Mouse (Mus musculus): ENCODE results near the gene 1700067K01Rik.

1700067K01Rik gene

DNA sequence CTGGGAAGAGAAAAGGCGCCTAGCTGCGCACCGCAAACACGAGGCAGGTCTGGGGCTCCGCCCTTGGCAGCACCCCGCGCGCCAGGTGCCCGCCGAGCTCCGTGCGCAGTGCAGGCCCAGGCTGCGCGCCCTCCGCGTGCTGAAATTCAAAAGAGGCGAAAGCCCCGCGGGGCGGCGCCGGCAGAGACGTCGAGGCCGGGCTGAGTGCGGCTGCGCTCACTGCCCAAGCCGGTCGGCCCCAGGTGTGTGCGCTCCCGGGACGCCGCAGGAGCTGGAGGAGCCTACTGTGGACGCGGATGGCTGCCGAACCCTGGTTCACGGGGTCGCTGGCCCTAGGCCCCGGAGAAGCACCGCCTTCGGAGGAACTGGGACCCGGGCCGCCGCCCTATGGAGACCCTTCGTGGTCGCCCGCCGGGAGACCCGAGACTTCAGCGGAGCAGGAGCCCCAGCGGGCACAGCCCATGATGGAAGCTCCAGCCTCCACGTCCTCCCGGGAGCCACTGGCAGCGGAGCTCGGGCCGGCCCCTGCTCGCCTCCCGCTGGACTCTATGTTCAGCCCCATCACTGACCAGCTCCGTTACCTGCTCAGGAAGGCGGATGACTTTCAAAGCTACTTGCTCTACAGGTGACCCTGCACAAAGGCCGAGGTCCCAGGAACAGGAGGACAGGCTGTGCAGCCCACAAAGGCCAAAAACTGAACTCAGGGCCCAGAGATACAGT, at the start of gene 1700067K01Rik:
Gene 1700067K01Rik, plus strand, starts transcription at position 222 of the 720 bp plus-strand sequence.
- no peak for DNase-seq (ENCODE audit: low spot score in 2 of 2)

DNA sequence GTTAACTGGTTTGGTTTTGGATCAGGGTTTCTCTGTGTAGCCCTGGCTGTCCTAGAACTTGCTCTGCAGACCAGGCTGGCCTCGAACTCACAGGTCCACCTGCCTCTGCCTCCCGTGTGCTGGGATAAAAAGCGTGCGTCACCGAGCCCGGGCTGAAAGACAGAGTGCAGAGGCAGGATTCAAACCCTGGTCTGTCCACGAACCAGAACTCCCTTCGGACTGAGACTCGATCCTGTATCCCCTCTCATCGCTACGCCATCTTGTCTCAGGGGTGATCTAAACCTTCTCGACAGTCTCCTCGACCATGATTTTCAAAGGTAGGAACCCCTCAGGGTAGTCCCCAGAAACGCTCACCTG, 46.6 kb upstream of the 1700067K01Rik start:
- no peak for DNase-seq (ENCODE audit: low spot score in 2 of 2)

DNA sequence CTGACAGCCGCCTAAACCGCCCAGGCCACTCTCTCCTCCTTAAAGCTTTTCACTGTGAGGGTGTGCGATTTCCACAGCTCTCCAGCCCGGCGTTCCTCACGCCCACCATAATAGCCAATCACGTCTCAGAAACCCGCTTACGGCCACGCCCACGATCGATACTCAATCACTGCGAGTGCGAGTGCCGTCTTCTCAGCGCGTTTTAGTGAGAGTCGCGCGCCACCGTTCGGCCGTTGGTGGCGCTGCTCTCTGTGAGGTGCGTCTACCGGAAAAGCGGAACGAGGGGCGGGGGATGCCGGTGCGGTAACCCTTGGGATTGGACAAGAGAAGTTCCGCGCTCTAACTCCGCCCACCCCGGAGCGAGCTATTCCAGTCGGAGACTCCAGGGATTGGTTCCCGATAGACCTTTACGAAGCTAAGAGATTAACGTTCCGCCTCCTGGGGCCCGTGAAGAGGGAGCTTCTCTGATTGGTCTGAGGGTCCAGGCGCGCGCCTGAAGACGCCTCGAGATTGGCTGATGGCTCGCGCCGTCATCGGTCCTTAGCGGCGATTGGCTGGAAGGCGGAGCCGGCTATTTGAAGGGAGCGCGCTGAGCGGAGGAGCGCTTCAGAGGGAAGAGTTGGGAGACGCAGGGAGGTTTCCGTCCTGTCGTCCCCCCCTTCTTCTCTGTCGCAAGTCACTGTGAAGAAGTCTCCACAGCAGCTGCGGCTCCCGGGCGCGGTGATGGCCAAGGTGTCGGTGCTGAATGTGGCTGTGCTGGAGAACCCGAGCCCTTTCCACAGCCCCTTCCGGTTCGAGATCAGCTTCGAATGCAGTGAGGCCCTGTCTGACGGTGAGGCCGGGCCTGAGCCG, 46.0 kb upstream of the 1700067K01Rik start, which contains the start of the genes Gm10644 and Asf1b:
Gene Gm10644, minus strand, starts transcription at position 100 of the 852 bp plus-strand sequence.
Gene Asf1b, plus strand, starts transcription at position 402 of the 852 bp plus-strand sequence.
- peak; percentile 95 to 99 for DNase-seq (ENCODE audit: low spot score in 2 of 2)

DNA sequence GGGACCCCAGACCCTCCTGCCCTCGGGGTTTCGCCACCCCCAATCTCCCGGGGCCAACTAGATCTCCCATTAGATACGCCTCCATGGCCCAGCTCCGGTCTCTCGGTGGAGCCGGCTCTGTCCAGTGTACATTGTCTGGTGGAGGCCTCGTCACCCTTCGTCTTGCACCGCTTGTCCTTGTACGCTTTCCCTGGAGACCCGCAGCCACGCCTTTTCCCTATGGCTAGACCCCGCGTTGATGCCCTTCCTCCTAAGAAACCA, 45.4 kb upstream of the 1700067K01Rik start:
- no peak for DNase-seq (ENCODE audit: low spot score in 2 of 2)

DNA sequence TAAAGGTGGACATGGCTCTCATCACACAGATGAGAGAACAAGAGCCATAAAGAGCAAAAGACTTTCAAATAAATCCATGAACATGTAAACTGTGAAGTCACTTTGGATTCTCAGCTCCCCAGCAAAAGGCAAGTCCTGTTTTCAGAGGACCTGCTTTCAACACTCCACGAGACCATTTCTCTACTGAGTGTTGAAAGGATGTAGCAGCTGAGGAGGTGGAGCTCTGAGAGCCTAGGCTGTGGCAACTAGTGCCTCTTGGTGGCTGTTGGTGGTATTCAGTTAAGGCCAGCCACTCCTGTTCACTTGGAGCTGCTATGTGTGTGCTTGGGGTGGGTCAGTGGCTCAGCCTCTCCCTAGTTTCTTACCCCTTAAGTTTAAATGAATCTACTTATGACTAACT, 44.5 kb upstream of the 1700067K01Rik start:
- no peak for DNase-seq (ENCODE audit: low spot score in 2 of 2)

DNA sequence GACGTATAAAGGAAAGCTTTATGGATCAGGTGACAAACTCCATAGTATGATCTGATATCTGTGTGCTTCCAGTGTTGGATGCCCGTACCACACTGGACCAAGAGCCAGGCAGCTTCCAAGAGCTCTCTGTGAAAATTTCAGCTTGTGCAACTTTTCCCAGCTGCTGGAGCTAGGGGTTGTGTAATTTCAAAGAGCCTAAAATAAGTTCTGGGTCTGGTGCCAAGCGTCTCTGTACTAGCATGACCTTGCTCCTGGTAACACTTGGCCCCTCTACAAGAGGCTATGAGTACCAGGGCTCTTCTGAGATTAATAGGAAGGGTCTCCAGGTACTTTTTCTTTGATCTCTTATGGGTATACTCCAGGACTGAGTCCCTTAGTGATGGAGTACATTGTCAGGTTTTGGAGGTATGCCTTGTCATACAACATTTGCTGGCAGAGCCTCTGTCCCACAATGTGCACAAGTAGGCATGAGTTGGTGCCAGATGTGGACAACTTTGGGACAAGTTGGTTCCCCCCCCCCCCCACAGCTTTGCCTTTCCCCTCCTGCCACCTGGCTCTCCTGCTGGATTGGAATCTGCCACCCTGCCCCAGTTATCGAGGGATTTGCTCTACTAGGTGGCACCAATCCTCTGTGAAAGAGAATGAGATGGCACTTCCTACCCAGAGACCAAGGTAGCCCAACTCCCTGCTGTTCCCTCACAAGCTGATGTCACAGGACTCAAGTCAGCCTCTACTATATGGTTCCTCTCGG, 37.1 kb upstream of the 1700067K01Rik start:
- no peak for DNase-seq (ENCODE audit: low spot score in 2 of 2)

DNA sequence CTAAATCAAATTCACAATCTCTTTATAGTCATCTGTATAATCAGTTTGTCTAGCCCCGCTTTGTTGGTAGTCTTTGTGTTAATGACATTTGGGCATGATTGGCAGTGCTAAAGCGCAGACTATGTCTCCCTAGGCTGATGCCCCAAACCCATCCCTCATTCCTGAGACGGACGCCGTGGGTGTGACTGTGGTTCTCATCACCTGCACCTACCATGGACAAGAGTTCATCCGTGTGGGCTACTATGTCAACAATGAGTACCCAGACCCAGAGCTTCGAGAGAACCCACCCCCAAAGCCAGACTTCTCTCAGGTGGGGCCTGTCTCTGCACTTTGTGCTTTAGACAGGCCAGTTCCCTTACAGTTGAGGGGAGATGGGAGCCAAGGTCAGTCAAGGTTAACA, 33.6 kb upstream of the 1700067K01Rik start:
- DNase-seq (ENCODE audit: low spot score in 2 of 2) = no peak

DNA sequence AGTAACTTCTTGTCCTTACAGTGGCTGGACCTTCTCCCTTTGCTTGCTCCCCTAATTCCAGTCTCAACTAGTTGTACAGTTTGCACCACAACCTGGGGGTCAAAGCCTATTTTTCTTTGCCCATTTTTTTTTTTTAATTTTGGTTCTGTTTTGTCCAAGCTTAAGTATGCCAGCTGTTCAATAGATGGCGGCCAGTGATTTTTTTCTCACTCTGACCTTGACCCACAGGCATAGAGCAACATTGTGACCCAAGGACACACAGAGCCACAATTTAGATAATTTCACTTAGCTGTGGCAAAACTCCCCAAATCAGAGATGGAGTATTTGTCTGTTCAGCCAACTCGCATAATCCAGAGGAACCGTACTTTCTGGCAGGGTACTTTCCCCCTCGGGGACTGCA, 30.2 kb upstream of the 1700067K01Rik start:
- DNase-seq (ENCODE audit: low spot score in 2 of 2) = no peak

DNA sequence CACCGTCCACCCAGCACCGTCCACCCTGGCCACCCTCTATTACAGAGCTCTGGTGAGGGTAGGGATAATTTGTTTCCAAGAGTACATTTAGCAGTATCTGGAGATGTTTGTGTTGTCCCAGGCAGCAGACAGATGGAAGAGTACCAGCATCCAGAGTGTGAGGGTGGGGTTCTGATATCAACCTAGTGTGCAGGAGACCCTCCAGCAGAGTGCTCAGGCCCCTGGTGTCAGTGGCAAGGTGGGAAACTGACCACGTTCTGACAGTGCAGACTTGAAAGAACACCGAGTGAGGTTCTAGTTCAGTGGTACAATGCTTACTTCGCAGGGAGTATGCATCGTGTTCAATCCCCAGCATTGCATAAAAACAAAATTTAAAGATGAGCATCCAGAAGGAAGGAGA, 29.6 kb upstream of the 1700067K01Rik start:
- DNase-seq (ENCODE audit: low spot score in 2 of 2) = no peak

DNA sequence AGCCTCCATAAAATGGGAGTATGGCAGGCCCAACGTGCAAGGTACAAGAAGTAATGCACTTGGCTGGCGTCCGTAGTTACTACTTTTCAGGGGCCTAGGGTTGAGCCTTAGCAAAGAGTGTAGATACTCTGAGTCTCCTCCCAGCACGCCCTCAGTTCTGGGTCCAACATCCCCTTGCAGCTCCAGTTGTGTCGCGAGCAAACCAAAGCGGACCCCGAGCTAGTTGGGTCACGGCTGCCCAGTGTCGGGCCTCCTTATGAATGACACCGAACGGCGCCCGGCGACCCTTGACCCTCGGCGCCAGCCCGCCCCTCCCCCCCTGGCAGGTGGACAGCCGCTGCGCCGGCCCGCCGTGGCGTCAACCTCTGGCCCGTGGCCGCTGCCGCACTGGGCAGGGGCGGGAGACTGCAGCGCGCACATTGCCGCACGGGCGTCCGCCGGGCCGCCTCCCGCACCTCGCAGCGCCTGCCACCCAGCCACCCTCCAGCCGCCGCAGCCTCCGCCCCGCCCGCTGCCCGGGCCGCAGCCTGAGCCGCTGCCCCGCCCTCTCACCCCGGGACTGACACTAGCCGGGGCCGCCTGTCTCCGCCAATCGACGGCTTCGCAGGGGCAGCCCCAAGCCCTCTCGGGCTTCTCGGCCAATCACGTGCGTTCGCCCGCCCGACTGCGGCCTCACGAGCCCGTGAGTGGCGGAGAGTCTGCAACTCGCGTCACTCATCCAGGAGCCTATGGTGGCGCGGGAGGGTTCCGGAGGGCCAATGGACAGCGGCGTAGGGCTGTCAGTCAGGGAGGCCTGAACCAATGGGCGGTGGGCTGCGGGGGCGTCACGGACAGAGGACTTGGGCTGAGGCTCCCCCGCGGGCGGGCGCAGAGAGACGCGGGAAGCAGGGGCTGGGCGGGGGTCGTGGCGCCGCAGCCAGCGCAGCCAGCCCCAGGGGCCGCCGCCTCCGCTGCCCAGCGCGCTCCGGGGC, 28.9 kb upstream of the 1700067K01Rik start, which contains the start of gene Prkaca:
Gene Prkaca, plus strand, starts transcription at position 844 of the 971 bp plus-strand sequence.
- peak; percentile 99 for DNase-seq (ENCODE audit: low spot score in 2 of 2)

DNA sequence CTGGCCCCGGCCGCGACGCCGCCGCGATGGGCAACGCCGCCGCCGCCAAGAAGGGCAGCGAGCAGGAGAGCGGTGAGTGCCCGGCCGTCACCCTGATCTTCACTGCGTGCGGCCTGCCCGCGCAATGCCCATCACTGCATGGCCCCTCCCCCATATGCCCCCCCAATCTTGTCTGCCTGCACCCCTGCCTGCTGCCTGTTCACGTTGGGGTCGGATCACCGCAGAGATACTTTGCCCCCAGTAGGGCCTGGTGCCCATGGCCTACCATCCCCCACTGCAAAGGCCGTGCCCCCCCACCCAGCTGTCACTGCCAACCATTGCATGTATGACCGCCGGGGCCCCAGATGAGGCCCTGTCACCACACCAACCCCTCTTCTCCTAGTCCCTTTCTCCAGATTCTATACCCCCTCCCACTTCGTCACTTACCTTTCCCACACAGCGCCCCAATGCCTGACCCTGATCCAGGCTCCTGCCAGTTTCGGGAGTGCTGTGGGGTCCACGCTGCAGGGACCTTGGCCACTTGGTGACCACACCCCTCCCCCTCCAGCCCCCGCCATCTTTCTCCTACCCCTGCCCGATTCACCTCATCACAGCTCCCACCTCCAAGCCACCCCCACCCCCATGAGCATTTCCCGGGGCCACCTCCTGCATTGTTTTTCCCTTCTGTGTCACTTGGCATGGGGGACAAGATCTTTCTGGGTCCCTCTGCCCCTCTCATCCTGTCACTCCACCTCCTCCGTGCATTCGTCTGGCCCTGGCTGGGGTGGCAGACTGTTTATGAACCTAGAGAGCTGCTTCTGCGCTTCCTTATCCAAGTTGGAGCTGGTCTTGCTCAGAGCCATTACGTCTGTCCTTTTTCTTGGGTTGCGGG, 27.9 kb upstream of the 1700067K01Rik start:
- no peak for DNase-seq (ENCODE audit: low spot score in 2 of 2)

DNA sequence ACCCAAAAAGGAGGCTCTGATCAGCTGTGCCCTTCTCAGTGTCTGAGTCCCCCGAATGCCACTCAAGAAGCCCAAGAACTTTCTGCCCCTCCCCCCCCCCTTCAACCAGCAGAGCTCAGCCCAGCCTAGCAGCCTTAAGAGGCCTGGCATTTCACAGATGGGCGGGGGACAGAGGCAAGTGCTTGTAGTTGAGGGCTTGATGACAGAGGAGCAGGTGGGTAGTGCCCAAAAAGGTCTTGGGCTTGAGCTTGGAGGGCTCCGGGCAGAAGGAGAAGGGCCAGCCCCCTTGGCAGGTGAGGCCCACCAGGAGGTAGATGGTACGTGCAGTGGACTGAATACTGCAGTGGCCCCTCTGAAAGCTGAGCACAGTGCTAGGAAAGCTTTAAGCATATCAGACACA, 26.8 kb upstream of the 1700067K01Rik start:
- DNase-seq (ENCODE audit: low spot score in 2 of 2) = no peak

DNA sequence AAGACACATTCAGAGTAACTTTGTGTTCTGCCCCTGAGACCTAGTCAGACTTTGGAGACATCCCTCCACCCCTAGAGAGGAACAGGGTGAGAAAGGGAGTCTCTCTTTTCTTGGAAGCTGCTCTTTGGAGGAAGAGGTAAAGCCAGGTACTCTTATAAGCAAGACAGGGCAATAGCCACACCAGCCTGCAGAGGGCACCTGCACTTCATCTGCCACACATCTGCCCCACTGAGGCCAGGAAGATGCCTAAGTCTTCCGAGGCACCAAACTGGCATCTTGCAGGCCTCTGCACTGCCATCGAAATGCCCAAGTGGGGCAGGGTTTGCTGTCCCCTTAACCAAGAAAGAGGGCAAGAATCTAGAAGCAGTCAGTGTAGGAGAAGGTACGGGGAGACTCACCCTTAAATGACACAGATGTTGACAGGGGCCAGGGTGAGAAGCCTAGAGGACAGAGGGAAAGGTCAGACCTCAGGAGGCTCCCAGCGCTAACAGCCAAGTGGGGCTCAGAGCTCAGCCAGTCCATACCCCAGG, 25.1 kb upstream of the 1700067K01Rik start:
- DNase-seq (ENCODE audit: low spot score in 2 of 2) = no peak

DNA sequence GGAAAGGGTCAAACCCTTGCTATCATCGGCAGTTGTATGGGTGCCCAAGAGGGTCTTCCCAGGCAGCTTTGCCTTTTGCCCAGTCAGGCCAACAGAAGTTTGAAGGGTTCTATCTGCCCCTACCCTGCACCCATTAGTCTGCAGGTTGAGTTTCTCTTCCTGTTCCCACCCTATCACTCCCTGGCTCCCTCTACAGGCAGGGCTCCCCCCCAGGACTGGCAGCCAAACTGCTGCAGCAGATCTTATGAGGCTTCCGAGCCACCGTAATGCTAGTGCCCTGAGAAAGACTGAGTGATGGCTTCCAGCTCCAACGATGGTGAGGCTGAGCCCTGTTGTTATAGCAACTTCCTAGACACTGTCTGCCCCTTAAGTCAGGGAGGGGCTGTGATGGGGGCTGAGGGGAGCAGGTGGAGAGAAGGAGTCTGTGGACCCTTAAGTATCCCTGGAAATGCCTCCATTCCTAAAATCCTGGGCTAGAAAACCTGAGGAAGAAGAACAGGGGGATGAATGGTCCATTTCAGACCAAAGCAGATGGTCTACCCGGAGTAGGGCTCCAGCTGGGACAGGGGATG, 24.4 kb upstream of the 1700067K01Rik start:
- DNase-seq (ENCODE audit: low spot score in 2 of 2) = no peak

DNA sequence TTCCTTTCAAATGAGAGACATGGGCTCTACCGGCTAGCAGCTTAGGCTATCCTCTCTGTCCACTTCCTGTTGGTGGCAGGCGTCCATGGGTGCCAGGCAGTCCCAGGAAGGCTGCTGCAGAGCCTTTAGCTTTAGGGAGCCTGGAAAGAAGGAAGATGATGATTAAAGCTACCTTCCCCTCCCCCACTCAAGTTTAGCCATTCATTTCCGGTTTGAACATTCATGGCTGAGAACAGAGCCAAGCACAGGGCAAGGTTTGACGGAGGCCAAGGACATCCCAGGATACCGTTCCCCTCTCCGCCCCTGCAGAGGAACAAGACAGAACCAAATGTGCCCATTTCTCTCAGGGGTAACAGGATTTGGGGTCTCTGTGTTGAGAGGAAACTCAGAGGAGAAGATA, 23.7 kb upstream of the 1700067K01Rik start:
- no peak for DNase-seq (ENCODE audit: low spot score in 2 of 2)

DNA sequence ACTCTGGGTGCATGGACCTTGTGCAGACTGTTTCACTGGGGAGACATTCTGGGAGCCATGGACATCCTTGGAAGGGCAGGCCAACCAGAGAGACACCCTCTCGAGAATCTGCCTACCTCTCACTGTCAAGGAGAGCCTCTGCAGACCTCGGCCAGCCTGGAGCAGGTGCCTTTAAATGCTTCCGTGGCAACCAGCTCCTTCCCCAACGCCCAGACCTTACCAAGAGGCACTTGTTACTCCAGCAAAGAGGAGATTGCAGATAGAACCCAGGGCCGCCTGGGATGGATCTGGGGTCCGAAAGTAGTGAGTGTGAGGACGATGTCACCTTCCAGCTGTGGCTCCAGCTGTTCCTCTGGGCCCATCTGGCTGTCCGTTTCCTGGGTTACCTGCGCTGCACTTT, 23.1 kb upstream of the 1700067K01Rik start:
- DNase-seq (ENCODE audit: low spot score in 2 of 2) = no peak

DNA sequence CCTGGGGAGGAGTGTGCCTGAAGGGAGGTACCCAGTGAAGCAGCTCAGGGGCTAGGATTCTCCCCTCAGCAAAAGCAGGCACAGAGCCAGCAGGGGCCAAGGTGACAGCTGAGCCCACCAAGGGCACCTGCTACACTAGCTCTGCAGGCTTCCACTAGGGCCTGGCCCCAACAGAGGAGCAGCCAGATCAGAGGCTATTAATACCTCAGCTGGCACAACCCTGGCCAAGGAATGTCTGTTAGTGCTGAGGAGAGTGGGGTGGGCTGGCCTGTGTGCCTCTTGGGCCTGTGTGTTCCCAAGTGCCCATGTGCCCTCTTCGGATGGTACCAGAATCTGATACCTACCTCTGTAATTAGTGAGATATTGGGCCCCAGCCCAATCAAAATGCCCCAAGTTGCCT, 21.1 kb upstream of the 1700067K01Rik start:
- no peak for DNase-seq (ENCODE audit: low spot score in 2 of 2)

DNA sequence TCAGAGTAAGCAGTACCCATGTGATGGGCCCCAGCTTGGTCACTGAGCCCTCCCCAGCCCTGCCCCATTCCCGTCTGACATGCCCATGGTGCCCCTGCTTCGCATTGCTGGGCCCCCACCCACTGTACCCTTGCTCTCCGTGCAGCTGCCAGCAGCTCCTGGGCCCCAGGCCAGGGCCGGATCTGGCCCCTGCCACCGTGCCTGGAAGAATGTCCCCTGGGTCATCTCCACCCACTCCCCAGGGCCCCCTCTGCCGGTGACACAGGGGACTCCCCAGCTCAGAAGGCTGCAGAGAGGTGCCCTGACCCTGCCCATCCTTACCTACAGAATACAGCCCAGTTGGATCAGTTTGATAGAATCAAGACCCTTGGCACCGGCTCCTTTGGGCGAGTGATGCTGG, 20.5 kb upstream of the 1700067K01Rik start:
- no peak for DNase-seq (ENCODE audit: low spot score in 2 of 2)

DNA sequence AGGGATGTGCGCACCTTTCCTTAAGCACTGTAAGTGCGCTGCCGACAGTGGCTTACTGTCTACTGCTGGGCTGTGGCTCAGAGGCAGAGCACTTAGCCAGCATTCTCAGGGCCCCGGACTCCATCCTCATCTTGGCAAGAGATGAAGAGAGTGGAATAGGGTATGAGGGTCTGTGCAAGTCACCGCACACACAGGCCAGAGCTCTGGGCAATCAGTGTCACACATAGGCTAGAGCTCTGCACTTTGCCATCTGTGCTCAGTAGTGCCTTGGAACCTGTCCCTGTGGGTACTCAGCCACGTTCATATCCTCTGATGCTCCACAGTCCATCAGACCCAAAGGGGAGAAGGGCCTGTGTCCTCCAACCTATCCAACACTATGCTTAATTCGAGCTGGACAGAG, 19.8 kb upstream of the 1700067K01Rik start:
- DNase-seq (ENCODE audit: low spot score in 2 of 2) = no peak

DNA sequence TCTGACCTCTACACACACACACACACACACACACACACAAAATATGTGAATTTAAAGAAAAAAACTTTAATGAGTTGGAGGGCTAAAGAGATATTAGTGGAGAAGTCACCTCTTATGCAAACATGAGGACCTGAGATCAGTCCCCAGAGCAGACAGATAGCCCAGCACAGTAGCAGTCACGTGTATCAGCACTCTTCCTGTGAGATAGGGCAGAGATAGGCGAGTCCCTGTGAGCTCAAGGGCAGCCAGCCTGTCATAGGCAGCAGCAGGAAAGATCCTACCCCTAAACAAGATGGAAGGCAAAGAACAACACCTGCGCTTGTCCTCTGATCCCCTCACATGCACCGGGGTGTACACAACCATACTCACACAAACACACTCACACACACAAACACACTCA, 18.9 kb upstream of the 1700067K01Rik start:
- DNase-seq (ENCODE audit: low spot score in 2 of 2) = no peak

All from frontal cortex, postnatal 36 days (tissue).